Mouse (Mus musculus): ENCODE measurements around the gene Rfc5. TPM values are rescaled to one million over a fixed set of nuclear protein-coding genes. Genes with fewer than 3 reads are reported as not detected.

Rfc5 gene
- polyA plus RNA-seq, 1 experiment, result 9.1 TPM

DNA sequence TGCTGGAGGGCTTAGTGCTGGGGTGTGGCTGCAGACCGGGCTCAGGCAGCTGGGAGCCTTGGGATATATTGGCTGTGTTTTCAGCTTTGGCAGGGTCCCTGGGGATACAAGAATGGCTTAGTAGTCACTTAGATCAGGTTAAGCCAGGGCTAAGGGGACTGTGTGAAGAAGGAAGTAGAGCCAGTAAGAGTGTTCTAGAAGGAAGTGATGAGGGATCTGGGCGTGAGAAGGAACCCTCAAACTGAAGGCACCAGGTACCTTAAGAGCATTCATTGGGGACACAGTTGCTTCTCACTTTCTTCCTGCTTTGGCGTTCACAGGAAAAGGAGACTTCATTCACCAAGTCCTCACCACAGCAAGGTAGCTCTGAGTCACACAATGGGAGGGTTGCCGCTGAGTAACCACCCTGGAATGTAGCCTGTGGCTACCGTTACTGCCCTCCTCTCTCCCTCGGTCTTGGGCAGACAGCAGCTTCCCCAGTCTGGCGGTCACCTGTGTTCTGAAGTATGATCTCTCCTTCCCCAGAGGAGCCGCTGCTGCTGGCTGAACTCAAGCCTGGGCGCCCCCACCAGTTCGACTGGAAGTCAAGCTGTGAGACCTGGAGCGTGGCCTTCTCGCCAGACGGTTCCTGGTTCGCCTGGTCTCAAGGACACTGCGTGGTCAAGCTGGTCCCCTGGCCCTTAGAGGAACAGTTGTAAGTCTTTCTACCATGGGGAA is 25.6 kb downstream of the Rfc5 start:
- no peak overlapping the region for H3K4me3 ChIP-seq (replicated peaks; ENCODE audit: extremely low read depth, low read depth, low read length)
- DNase-seq, result peak; percentile 54
- no peak for TF ChIP-seq POLR2A (IDR thresholded peaks at IDR 0.05; ENCODE audit: borderline replicate concordance, extremely low read depth, low read depth, low read length)
- no peak for TF ChIP-seq CTCF (IDR thresholded peaks at IDR 0.05; ENCODE audit: insufficient read depth, low read length)
- H3K4me1 ChIP-seq (ENCODE audit: control insufficient read depth, insufficient read depth, low read length), result peaks cover 19% of the 10 kb centered on the region
- 43% methylated on average over 15 of the region's 15 CpGs for WGBS

DNA sequence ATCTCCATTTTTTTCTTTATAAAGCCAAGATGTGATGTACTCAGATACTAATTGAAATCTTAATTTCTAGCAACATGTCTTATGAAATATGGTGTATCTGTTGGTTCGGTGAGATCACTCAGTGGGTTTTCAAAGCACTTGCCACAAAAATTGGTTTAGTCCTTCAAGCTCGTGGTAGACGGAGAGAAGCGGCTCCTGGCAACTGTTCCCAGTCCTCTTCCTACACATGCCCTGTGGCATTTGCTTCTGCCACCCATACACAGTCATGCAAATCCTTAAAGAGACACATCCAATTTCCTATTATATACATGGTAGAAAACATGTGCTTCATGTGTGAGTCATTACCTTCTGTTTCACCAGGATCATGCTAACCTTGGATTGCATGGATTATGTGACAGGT is 27.3 kb downstream of the Rfc5 start:
- Histone ChIP-seq H3K4me3 (replicated peaks; ENCODE audit: extremely low read depth, low read depth, low read length) (no peak overlapping the region), H3K4me1 (ENCODE audit: control insufficient read depth, insufficient read depth, low read length) (peaks cover 20% of the 10 kb centered on the region)
- DNase-seq, result no peak
- no peak for TF ChIP-seq CTCF (IDR thresholded peaks at IDR 0.05; ENCODE audit: insufficient read depth, low read length)
- TF ChIP-seq POLR2A (IDR thresholded peaks at IDR 0.05; ENCODE audit: borderline replicate concordance, extremely low read depth, low read depth, low read length), result no peak
- 73% methylated on average over 4 of the region's 4 CpGs for WGBS

DNA sequence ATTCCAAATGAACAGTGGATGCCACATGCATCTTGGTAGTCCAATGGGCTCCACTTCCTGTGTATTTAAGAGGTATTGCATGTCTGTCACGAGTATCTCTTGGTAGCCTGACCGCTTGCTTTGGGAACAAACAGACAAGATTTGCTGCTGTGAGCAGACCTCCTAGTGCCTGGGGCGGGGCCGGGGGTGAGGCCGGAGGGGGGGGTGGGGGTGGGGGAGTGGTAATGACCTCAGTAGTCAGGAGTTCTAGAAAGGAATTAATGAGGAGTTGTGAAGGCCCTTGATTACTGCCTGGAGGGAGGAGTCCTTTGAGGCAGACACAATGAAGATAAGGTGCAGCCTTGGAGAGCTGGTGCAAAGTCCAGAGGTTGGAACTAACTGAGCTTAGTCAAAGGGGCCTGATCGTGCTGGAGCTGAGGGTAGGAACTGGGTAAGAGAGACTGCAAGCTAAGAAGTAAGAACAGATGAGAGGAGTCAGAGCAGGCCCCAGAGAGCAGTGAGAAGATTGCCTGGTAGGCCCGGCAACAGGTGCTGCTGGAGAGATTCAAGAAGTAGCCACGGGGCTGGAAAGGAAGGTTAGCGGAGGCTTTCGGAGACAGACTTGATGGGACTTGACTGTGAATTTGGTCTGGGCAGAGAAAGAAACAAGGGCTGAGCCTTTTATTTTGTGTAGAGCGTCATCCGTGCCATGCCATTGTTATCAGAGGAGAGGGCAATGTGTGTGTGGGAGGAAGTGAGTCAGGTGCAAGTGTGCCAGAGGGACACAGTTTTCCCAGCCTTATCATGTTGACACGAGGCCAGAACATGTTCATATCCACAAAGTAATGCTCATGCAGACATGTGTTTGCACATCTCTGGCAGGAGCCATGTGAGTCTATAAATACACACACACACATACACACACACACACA is 28.0 kb downstream of the Rfc5 start:
- TF ChIP-seq CTCF (IDR thresholded peaks at IDR 0.05; ENCODE audit: insufficient read depth, low read length) (no peak), POLR2A (IDR thresholded peaks at IDR 0.05; ENCODE audit: borderline replicate concordance, extremely low read depth, low read depth, low read length) (no peak)
- 27% methylated on average over 13 of the region's 13 CpGs for WGBS
- Histone ChIP-seq H3K4me1 (ENCODE audit: control insufficient read depth, insufficient read depth, low read length) (peaks cover 27% of the 10 kb centered on the region), H3K4me3 (replicated peaks; ENCODE audit: extremely low read depth, low read depth, low read length) (no peak overlapping the region)
- peak; percentile 33 for DNase-seq

DNA sequence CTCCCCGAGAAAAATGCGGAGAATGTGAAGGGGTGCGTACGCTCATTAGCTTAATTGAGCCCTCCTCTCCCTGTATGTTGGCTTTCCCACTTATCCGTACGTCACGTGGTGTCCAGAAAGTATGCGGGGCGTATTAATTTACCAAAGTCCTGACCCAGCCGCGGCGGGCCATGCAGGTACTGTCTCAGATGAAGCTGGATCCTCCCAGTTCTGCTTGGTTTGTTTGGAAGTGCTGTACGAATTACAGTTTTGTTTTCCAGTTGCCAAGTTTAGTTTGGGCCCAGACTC is 28.7 kb downstream of the Rfc5 start:
- WGBS, result 55% methylated on average over 13 of the region's 13 CpGs
- peak; percentile 56 for DNase-seq
- Histone ChIP-seq H3K4me3 (replicated peaks; ENCODE audit: extremely low read depth, low read depth, low read length) (no peak overlapping the region), H3K4me1 (ENCODE audit: control insufficient read depth, insufficient read depth, low read length) (peaks cover 31% of the 10 kb centered on the region)
- TF ChIP-seq CTCF (IDR thresholded peaks at IDR 0.05; ENCODE audit: insufficient read depth, low read length), result no peak
- no peak for TF ChIP-seq POLR2A (IDR thresholded peaks at IDR 0.05; ENCODE audit: borderline replicate concordance, extremely low read depth, low read depth, low read length)

DNA sequence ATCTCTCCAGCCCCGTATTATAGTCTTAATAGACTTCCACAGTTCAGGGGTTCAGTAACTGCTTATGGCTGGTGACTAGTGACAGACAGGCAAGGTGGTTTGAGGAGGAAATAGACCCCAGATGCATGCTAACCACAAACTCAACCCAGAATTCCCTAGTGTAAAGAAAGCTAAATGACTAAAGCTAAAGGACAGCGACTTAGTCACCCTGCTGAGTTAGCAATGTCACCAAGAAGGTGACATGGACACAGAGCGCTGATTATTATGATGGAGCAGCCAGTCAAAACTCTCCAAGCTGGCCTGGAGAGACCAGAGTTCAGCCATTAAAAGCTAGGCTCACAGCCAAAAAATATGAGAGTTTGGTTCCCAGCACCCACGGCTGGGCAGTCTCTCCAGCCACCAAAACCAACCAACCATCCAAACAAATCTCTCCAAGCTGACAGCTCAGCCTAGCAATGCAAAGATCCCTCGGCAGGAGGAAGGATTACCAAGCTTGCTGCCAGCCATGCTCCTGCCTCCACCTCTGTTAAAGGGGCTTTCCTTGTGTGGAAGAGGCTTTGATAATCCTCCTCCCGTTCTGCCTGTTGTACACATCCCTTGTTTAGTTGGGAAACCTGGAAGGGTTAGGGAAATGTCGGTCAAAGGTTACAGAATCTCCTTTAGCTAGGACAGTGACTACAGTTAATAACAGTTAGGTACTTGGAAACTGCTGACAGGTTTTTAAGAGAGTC is 29.2 kb downstream of the Rfc5 start:
- 43% methylated on average over 7 of the region's 7 CpGs for WGBS
- Histone ChIP-seq H3K4me1 (ENCODE audit: control insufficient read depth, insufficient read depth, low read length) (peaks cover 31% of the 10 kb centered on the region), H3K4me3 (replicated peaks; ENCODE audit: extremely low read depth, low read depth, low read length) (no peak overlapping the region)
- DNase-seq, result no peak
- TF ChIP-seq POLR2A (IDR thresholded peaks at IDR 0.05; ENCODE audit: borderline replicate concordance, extremely low read depth, low read depth, low read length) (no peak), CTCF (IDR thresholded peaks at IDR 0.05; ENCODE audit: insufficient read depth, low read length) (no peak)

DNA sequence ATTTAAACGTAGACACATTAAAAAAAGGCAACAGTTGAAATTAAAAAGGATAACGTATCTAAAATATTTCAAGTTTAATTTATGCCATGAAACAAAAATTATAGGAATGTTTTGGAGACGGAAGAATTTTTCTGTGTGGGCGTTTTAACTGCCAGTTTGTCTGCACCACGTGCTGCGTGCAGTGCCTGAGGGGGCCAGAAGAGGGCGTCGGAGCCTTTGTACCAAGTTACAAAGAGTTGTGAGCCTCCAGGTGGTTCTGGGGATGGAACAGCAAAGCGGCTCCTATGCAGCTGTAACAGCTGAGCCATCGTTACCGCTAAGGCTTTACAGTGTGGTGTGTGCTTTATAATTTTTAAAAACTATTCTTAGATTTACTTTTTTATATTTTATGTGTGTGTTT is 30.1 kb downstream of the Rfc5 start:
- Histone ChIP-seq H3K4me1 (ENCODE audit: control insufficient read depth, insufficient read depth, low read length) (peaks cover 31% of the 10 kb centered on the region), H3K4me3 (replicated peaks; ENCODE audit: extremely low read depth, low read depth, low read length) (no peak overlapping the region)
- DNase-seq, result peak; percentile 62
- 43% methylated on average over 11 of the region's 11 CpGs for WGBS
- TF ChIP-seq CTCF (IDR thresholded peaks at IDR 0.05; ENCODE audit: insufficient read depth, low read length) (peak; percentile 61), POLR2A (IDR thresholded peaks at IDR 0.05; ENCODE audit: borderline replicate concordance, extremely low read depth, low read depth, low read length) (no peak)

DNA sequence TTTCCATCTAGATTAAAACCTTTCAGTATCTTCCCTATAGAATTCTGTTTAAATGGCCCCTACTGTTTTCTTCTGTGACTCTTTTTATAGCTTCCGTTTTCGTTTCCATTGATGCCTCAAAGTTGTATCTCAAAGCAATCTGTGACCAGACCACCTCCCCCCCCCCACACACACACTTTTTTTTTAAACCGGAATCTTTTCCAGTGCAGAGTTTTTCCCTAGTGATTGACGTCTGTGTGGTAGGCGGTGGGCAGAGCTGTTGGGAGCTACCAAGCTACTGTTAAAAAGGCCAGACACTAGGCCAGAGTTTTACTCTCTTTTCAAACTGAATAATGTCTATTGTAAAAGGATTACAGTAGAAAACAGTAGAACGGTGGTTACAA is 30.6 kb downstream of the Rfc5 start:
- DNase-seq, result no peak
- 8% methylated on average over 6 of the region's 6 CpGs for WGBS
- TF ChIP-seq CTCF (IDR thresholded peaks at IDR 0.05; ENCODE audit: insufficient read depth, low read length), result no peak
- no peak for TF ChIP-seq POLR2A (IDR thresholded peaks at IDR 0.05; ENCODE audit: borderline replicate concordance, extremely low read depth, low read depth, low read length)
- Histone ChIP-seq H3K4me3 (replicated peaks; ENCODE audit: extremely low read depth, low read depth, low read length) (peak overlapping the region; percentile 98), H3K4me1 (ENCODE audit: control insufficient read depth, insufficient read depth, low read length) (peaks cover 31% of the 10 kb centered on the region)

DNA sequence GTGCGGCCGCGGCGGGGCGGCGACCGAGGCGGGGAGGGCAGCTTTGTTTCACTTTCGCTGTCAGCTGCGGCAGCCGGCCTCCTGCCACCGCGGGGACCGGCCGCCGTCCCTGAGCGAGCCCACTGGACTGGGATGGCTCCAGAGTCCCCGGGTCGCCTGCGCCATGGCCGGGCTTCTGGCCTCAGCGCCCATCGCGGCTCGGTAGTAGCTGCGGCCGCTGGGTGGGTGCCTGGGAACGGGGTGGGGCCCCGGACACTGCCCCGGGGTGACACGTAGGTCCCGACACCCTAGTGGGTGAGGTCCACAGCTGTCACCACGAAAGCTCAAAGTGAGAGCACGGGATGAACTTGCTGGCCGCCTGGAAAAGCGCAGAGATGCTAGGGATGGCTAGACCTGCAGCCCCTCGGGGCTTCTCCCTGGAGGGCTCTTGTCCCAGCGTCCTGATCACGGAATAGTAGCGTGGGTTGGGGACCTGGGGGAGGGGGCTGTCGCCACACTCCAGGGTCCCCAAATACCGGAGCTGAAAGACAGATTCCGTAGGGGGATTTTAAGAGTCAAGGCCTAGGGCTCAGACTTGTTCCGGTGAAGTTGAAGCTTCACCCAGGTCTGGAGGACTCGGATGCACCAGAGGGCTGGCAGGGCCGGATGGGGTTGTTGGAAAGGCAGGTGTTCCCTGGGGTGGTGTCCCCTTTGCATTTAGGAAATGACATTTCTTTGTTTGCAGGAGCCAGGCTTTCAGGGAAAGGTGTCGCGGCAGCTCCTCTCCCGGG is 31.2 kb downstream of the Rfc5 start:
- WGBS, result under 1% methylated on average over 49 of the region's 49 CpGs
- Histone ChIP-seq H3K4me1 (ENCODE audit: control insufficient read depth, insufficient read depth, low read length) (peaks cover 26% of the 10 kb centered on the region), H3K4me3 (replicated peaks; ENCODE audit: extremely low read depth, low read depth, low read length) (peak overlapping the region; percentile 98)
- peak; percentile 76 for DNase-seq
- TF ChIP-seq POLR2A (IDR thresholded peaks at IDR 0.05; ENCODE audit: borderline replicate concordance, extremely low read depth, low read depth, low read length) (no peak), CTCF (IDR thresholded peaks at IDR 0.05; ENCODE audit: insufficient read depth, low read length) (no peak)

DNA sequence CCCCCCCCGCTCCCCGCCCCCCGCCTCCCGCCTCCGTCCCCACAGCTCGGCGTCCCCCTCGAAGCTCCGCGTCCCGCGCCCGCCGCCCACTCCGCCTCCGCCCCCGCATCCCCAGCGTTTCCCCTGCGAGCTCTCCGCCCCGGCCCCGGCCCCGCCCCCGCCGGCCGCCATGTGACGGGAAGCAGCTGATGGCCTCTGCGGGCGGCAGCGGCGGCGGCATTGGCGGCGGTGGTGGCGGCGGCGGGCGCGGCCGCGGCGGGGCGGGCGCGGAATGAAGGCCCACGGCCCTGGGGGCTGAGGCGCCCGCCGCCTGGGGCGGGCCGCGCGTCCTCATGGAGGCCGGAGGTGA is 31.7 kb downstream of the Rfc5 start, which contains the start of gene Wsb2:
Gene Wsb2 (plus strand): TSS at position 176 of the 349 bp plus-strand sequence.
- WGBS, result 0% methylated on average over 20 of the region's 54 CpGs
- Histone ChIP-seq H3K4me1 (ENCODE audit: control insufficient read depth, insufficient read depth, low read length) (peaks cover 26% of the 10 kb centered on the region), H3K4me3 (replicated peaks; ENCODE audit: extremely low read depth, low read depth, low read length) (peak within 1 kb of the TSS; percentile 98)
- no peak for DNase-seq
- TF ChIP-seq POLR2A (IDR thresholded peaks at IDR 0.05; ENCODE audit: borderline replicate concordance, extremely low read depth, low read depth, low read length), result no peak
- TF ChIP-seq CTCF (IDR thresholded peaks at IDR 0.05; ENCODE audit: insufficient read depth, low read length), result no peak

Data from lung, adult 2 months (tissue).